Mouse (Mus musculus) left cerebral cortex, adult 18-20 months (tissue): Measurements from ENCODE around the gene Npepps. TPM values are rescaled to one million over a fixed set of nuclear protein-coding genes. Genes with fewer than 3 reads are reported as not detected.
"Not testable (repeated sequence)": the region's sequence is repeated elsewhere in the genome, so short reads cannot be mapped to it uniquely, and the experiment has no call there.

Experiments
- DNase-seq, 2 experiments: peaks; one replicate each; pipeline ENCODE4 v3.0.0; 2021 to 2022; ENCODE audit warnings: low spot score in 2 of 2, mixed read lengths in 1 of 2
- long read RNA-seq, 2 experiments: library from polyadenylated mRNA; stranded (forward); transcript quantifications; one replicate each; pipeline ENCODE4 v2.0.0; 2021
- total RNA-seq, 2 experiments: library from RNA; stranded (reverse); gene quantifications; 2 replicates each; pipeline ENCODE4 v1.2.3; 2021

The Npepps gene
- 100 to 1,000 TPM; 136 to 140 TPM for total RNA-seq
- long read RNA-seq, experiment 1, full-length matches to known transcripts: 40 of 68 reads
- long read RNA-seq, experiment 1, partial matches to known transcripts: 15 of 68 reads
- long read RNA-seq, experiment 1, other reads (novel, unspliced or antisense): 13 of 68 reads
- long read RNA-seq, experiment 2, full-length matches to known transcripts: 33 of 47 reads
- long read RNA-seq, experiment 2, partial matches to known transcripts: 9 of 47 reads
- long read RNA-seq, experiment 2, other reads (novel, unspliced or antisense): 5 of 47 reads

- DNase-seq: peak; percentile 60 to 77
Observed at GRCm38 (mm10) chr11:97280216-97280861, at the start of gene Npepps. Gene Npepps, minus strand, starts transcription at chr11:97280638.

GRCm38 (mm10) chr11:97328148-97328547 lies 47.7 kb upstream of the Npepps start:
- DNase-seq: peak; percentile 62 to 76

GRCm38 (mm10) chr11:97325224-97325623 lies 44.8 kb upstream of the Npepps start:
- DNase-seq: no peak

- DNase-seq: not testable (repeated sequence)
Observed at GRCm38 (mm10) chr11:97321894-97322600, 41.6 kb upstream of the Npepps start.

GRCm38 (mm10) chr11:97321197-97321596 lies 40.8 kb upstream of the Npepps start:
- no peak for DNase-seq

- peak; percentile 98 to 99 for DNase-seq
Observed at GRCm38 (mm10) chr11:97315504-97316503, 35.4 kb upstream of the Npepps start, which contains the start of gene Mrpl45. Gene Mrpl45, plus strand, starts transcription at chr11:97315716.

- no peak for DNase-seq
Observed at GRCm38 (mm10) chr11:97314751-97315503, 34.5 kb upstream of the Npepps start.

- no peak for DNase-seq
Observed at GRCm38 (mm10) chr11:97314110-97314509, 33.7 kb upstream of the Npepps start.

- not testable (repeated sequence) for DNase-seq
Observed at GRCm38 (mm10) chr11:97312871-97313270, 32.4 kb upstream of the Npepps start.

GRCm38 (mm10) chr11:97310895-97311631 lies 30.6 kb upstream of the Npepps start:
- no peak for DNase-seq

- peak; percentile 70 to 76 for DNase-seq
Observed at GRCm38 (mm10) chr11:97309911-97310571, 29.6 kb upstream of the Npepps start.

GRCm38 (mm10) chr11:97309451-97309836 lies 29.0 kb upstream of the Npepps start:
- DNase-seq: peak; percentile 32 to 38

GRCm38 (mm10) chr11:97308806-97309450 lies 28.5 kb upstream of the Npepps start:
- DNase-seq: no peak

GRCm38 (mm10) chr11:97307294-97308069 lies 27.0 kb upstream of the Npepps start:
- no peak for DNase-seq

GRCm38 (mm10) chr11:97304631-97305030 lies 24.2 kb upstream of the Npepps start:
- DNase-seq: no peak

GRCm38 (mm10) chr11:97302231-97302781 lies 21.9 kb upstream of the Npepps start:
- no peak for DNase-seq

GRCm38 (mm10) chr11:97301406-97301805 lies 21.0 kb upstream of the Npepps start:
- no peak for DNase-seq
